Mouse (Mus musculus) lung, postnatal 0 days (tissue): ENCODE data around the gene Ugt8a.

Experiments
- CTCF ChIP-seq: IDR thresholded peaks from 2 replicates; pipeline ENCODE4 v1.5.1; 2016; ENCODE audit warnings: antibody characterized with exemption, mild to moderate bottlenecking
- EP300 ChIP-seq: IDR thresholded peaks from 2 replicates; pipeline ENCODE4 v1.6.1; 2016; ENCODE audit warnings: antibody characterized with exemption, mild to moderate bottlenecking, control low read depth

DNA sequence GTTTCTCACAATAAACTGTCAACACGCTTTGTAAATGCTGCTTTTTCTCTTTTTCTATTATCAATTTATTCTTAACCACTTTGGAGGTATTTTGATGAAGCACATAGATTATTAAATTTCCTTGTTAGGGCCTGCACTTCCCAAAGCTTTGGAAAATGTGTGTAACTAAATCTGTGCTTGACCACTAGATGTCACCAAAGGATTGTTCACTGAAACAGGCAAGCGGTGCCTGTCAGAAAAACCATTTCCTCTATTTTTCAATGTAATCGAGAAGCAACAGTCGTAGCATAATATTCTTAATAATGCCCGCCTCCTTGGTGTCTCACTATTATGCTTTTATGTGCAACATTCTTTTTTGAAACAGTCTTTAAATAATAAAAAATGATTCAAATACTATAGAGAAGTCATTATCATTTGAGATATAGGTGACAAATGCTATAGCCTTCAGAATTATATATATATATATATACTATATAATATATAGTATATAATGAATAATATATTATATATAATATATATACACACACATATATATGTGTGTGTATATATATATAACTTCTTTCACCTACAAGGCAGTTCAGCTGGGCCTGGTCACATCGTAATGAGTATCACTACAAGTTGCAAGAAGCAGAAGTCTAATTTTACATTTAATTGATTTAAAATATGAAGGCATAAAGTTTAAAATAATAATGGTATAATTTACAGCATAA lies 89.1 kb downstream of the Ugt8a start:
- TF ChIP-seq CTCF: peak; percentile 85
- TF ChIP-seq EP300: no peak
